Mouse (Mus musculus) left cerebral cortex, postnatal 10 days (tissue): ENCODE measurements around the gene Rasl10b. TPM values are rescaled to one million over a fixed set of nuclear protein-coding genes. Genes with fewer than 3 reads are reported as not detected.

Source experiments
- DNase-seq, 2 experiments: peaks; one replicate each; pipeline ENCODE4 v3.0.0; 2021 to 2022; ENCODE audit warnings: low spot score in 2 of 2, mixed read lengths in 1 of 2; ENCODE audit errors: extremely low spot score in 1 of 2
- intact Hi-C: fragments of 180-260 bp; cut with DNase I; formaldehyde crosslinking; loops from one replicate; pipeline ENCODE4 v1.15.1; 2025
- total RNA-seq, 2 experiments: library from RNA; stranded (reverse); gene quantifications; 2 replicates each; pipeline ENCODE4 v1.2.3; 2021

The Rasl10b gene
- 100 to 1,000 TPM; 191 to 201 TPM for total RNA-seq

GRCm38 (mm10) chr11:83409087-83409754 lies at the start of gene Rasl10b:
Gene Rasl10b (plus strand): TSS chr11:83409137.
- intact Hi-C loops, result loop anchor here (5.0 kb wide), 1 partner anchor 42 kb away; no protein-coding TSS in a partner anchor
- DNase-seq, result peak in 1 of 2 experiments; percentile 62

- intact Hi-C loops, result loop anchor here (5.0 kb wide), 1 partner anchor 43 kb away; the partner anchor contains the start of gene Rasl10b
- no peak for DNase-seq
Observed at GRCm38 (mm10) chr11:83364656-83365055, 44.3 kb upstream of the Rasl10b start.

GRCm38 (mm10) chr11:83371267-83371666 lies 37.7 kb upstream of the Rasl10b start:
- intact Hi-C loops, result no loop called here
- peak; percentile 28 to 43 for DNase-seq

- no peak for DNase-seq
- intact Hi-C loops, result no loop called here
Observed at GRCm38 (mm10) chr11:83379745-83380341, 29.1 kb upstream of the Rasl10b start.

- DNase-seq, result no peak
Observed at GRCm38 (mm10) chr11:83382876-83383531, 25.9 kb upstream of the Rasl10b start.

GRCm38 (mm10) chr11:83383532-83383887 lies 25.4 kb upstream of the Rasl10b start:
- intact Hi-C loops, result no loop called here
- DNase-seq, result no peak

More at GRCm38 (mm10) chr11:83382876-83383531, 25.9 kb upstream of the Rasl10b start:
- intact Hi-C loops, result no loop called here

GRCm38 (mm10) chr11:83393062-83393461 lies 15.9 kb upstream of the Rasl10b start:
- DNase-seq, result no peak
- intact Hi-C loops, result no loop called here

- DNase-seq, result no peak
- intact Hi-C loops, result no loop called here
Observed at GRCm38 (mm10) chr11:83394802-83395439, 14.0 kb upstream of the Rasl10b start.

- intact Hi-C loops, result no loop called here
- DNase-seq, result no peak
Observed at GRCm38 (mm10) chr11:83397626-83398025, 11.3 kb upstream of the Rasl10b start.

GRCm38 (mm10) chr11:83398724-83399123 lies 10.2 kb upstream of the Rasl10b start:
- intact Hi-C loops, result no loop called here
- DNase-seq, result no peak

GRCm38 (mm10) chr11:83403787-83404186 lies 5.2 kb upstream of the Rasl10b start:
- intact Hi-C loops, result no loop called here
- no peak for DNase-seq

- no peak for DNase-seq
- intact Hi-C loops, result loop anchor here (5.0 kb wide), 1 partner anchor 39 kb away; no protein-coding TSS in a partner anchor
Observed at GRCm38 (mm10) chr11:83406391-83406790, 2.5 kb upstream of the Rasl10b start.

GRCm38 (mm10) chr11:83408242-83408641 lies 695 bp upstream of the Rasl10b start:
- intact Hi-C loops, result loop anchor here (5.0 kb wide), 1 partner anchor 41 kb away; no protein-coding TSS in a partner anchor

GRCm38 (mm10) chr11:83409792-83410291 lies 905 bp downstream of the Rasl10b start:
- DNase-seq, result peak in 1 of 2 experiments; percentile 49
- intact Hi-C loops, result loop anchor here (5.0 kb wide), 1 partner anchor 43 kb away; no protein-coding TSS in a partner anchor

More at GRCm38 (mm10) chr11:83408242-83408641, 695 bp upstream of the Rasl10b start:
- no peak for DNase-seq

GRCm38 (mm10) chr11:83410510-83410909 lies 1.6 kb downstream of the Rasl10b start:
- no peak for DNase-seq
- intact Hi-C loops, result no loop called here

GRCm38 (mm10) chr11:83417080-83417479 lies 8.1 kb downstream of the Rasl10b start:
- intact Hi-C loops, result no loop called here
- no peak for DNase-seq

- intact Hi-C loops, result no loop called here
- no peak for DNase-seq
Observed at GRCm38 (mm10) chr11:83417708-83418107, 8.8 kb downstream of the Rasl10b start.

- intact Hi-C loops, result no loop called here
- peak in 1 of 2 experiments; percentile 74 for DNase-seq
Observed at GRCm38 (mm10) chr11:83418566-83418965, 9.6 kb downstream of the Rasl10b start.

GRCm38 (mm10) chr11:83420338-83420737 lies 11.4 kb downstream of the Rasl10b start:
- intact Hi-C loops, result loop anchor here (5.0 kb wide), 1 partner anchor 93 kb away; no protein-coding TSS in a partner anchor
- DNase-seq, result peak in 1 of 2 experiments; percentile 52
